Mouse (Mus musculus): ENCODE results near the gene Klc1. TPM values are rescaled to one million over a fixed set of nuclear protein-coding genes. Genes with fewer than 3 reads are reported as not detected.

Klc1 gene
- polyA plus RNA-seq, 1 experiment from 2014 or later = 117 TPM

DNA sequence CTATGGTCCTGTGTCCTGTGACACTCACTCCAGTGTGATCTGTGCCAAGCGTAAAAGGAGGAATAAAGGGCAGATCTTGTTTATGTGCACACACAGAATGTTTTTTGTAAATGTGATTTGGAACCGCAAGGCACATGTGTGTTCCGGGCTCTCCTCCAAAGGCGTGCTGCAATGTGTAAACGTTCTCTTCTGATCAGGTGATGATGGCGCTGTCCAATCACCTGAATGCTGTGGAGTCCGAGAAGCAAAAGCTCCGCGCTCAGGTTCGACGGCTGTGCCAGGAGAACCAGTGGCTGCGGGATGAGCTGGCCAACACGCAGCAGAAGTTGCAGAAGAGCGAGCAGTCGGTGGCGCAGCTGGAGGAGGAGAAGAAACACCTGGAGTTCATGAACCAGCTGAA lies 15.5 kb downstream of the Klc1 start:
- H3K27ac ChIP-seq (ENCODE audit: poor library complexity, severe bottlenecking) = no peak overlapping the region
- no peaks in the 10 kb centered on the region for H3K27me3 ChIP-seq (replicated peaks)
- H3K36me3 ChIP-seq = peaks cover 75% of the 10 kb centered on the region
- no peak overlapping the region for H3K4me3 ChIP-seq
- H3K4me2 ChIP-seq = no peak overlapping the region
- H3K9ac ChIP-seq = no peak overlapping the region
- WGBS = 88% methylated on average over 16 of the region's 16 CpGs
- ATAC-seq (ENCODE audit: insufficient number of reproducible peaks, low FRiP score) = no peak
- peaks cover under 1% of the 10 kb centered on the region; the same call in 1 of the 2 replicates for H3K9me3 ChIP-seq (replicated peaks)
- peaks cover 17% of the 10 kb centered on the region for H3K4me1 ChIP-seq (replicated peaks)

DNA sequence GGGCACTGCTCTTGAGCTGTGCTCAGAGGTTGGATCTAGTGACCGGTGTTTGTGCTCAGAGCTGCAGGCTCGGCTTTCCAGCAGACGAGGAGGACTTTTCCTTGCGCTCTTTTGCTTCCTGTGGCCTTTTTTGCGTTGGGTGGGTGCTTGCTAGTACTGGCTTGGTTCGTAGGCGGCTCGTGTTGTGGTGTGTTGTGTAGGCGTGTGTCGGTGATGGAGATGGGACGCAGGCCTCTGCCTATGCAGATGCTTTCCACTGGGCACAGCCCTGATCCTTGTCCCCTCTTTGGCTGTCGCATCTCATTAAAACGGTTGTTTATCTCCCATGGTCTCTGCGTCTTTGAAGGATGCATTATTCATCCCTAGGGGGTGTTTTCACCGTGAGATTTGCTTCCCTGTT lies 16.2 kb downstream of the Klc1 start:
- H3K27ac ChIP-seq (ENCODE audit: poor library complexity, severe bottlenecking) = no peak overlapping the region
- 79% methylated on average over 15 of the region's 15 CpGs for WGBS
- ATAC-seq (ENCODE audit: insufficient number of reproducible peaks, low FRiP score) = no peak
- peaks cover 10% of the 10 kb centered on the region for H3K4me1 ChIP-seq (replicated peaks)
- no peaks in the 10 kb centered on the region for H3K27me3 ChIP-seq (replicated peaks)
- H3K36me3 ChIP-seq = peaks cover 82% of the 10 kb centered on the region
- H3K9me3 ChIP-seq (replicated peaks) = peaks cover 6% of the 10 kb centered on the region; the same call in 1 of the 2 replicates
- H3K4me2 ChIP-seq = no peak overlapping the region
- no peak overlapping the region for H3K4me3 ChIP-seq
- H3K9ac ChIP-seq = no peak overlapping the region

DNA sequence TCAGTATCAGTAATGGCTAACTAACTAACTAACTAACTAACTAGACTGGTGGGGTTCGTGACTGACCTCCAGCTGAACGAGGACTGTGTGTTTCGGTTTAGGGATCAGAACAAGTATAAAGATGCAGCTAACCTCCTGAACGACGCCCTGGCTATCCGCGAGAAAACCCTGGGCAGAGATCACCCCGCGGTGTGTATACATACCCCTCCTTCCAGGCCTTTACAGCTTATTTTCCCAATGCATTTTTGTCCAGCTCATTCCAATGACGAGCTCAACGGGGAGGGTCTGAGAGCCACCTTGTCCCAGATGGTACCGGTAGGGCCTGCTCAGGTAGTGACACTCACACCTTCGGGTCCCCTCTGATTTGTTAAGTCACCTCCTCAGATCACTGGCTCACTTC lies 19.3 kb downstream of the Klc1 start:
- 95% methylated on average over 13 of the region's 13 CpGs for WGBS
- Histone ChIP-seq H3K27me3 (replicated peaks) (no peaks in the 10 kb centered on the region), H3K9ac (no peak overlapping the region), H3K4me3 (no peak overlapping the region), H3K36me3 (peaks cover 96% of the 10 kb centered on the region), H3K4me1 (replicated peaks) (no peaks in the 10 kb centered on the region), H3K27ac (ENCODE audit: poor library complexity, severe bottlenecking) (no peak overlapping the region), H3K9me3 (replicated peaks) (peaks cover 6% of the 10 kb centered on the region; the same call in 1 of the 2 replicates), H3K4me2 (no peak overlapping the region)
- ATAC-seq (ENCODE audit: insufficient number of reproducible peaks, low FRiP score) = no peak

DNA sequence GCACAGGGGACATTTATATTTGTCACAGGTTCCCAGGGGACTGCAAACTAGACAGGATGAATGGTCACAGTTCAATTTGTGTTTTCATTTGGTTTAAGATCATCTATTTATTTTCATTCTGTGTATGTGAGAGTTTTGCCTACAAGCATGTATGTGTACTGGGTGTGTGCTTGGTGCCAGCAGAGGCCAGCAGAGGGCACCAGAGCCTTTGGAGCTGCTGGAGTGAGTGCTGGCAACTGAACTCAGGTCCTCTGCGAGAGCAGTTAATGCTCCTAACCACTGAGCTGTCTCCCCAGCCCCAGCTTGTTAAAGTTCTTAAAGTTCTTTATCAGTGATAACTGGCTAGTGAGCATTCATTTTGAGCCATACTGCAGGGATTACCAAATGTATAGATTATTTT lies 20.9 kb downstream of the Klc1 start:
- Histone ChIP-seq H3K4me2 (no peak overlapping the region), H3K4me1 (replicated peaks) (no peaks in the 10 kb centered on the region), H3K27me3 (replicated peaks) (no peaks in the 10 kb centered on the region), H3K9ac (no peak overlapping the region), H3K9me3 (replicated peaks) (peaks cover 6% of the 10 kb centered on the region; the same call in 1 of the 2 replicates), H3K4me3 (no peak overlapping the region), H3K36me3 (peaks cover 96% of the 10 kb centered on the region), H3K27ac (ENCODE audit: poor library complexity, severe bottlenecking) (no peak overlapping the region)
- no peak for ATAC-seq (ENCODE audit: insufficient number of reproducible peaks, low FRiP score)
- 97% methylated on average over 1 of the region's 1 CpGs for WGBS

DNA sequence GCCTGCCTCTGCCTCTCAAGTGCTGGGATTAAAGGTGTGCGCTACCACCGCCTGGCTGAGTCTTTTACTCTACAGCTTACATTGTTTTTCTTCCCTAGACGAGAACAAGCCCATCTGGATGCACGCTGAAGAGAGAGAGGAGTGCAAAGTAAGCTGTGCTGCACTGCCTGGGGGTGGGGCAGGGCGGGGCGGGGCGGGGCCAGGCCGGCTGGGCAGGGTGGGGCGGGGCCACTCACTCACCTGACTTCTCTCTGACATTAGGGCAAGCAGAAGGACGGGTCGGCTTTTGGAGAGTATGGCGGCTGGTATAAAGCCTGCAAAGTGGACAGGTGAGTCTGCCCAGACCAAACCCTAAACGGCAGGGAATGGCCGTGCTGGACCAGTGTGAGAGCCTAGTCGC lies 26.5 kb downstream of the Klc1 start:
- WGBS = 70% methylated on average over 15 of the region's 15 CpGs
- Histone ChIP-seq H3K4me1 (replicated peaks) (no peaks in the 10 kb centered on the region; the same call in 1 of the 2 replicates), H3K27me3 (replicated peaks) (no peaks in the 10 kb centered on the region), H3K9me3 (replicated peaks) (no peaks in the 10 kb centered on the region), H3K9ac (no peak overlapping the region), H3K36me3 (peaks cover 97% of the 10 kb centered on the region), H3K4me3 (no peak overlapping the region), H3K4me2 (no peak overlapping the region), H3K27ac (ENCODE audit: poor library complexity, severe bottlenecking) (no peak overlapping the region)
- ATAC-seq (ENCODE audit: insufficient number of reproducible peaks, low FRiP score) = no peak

DNA sequence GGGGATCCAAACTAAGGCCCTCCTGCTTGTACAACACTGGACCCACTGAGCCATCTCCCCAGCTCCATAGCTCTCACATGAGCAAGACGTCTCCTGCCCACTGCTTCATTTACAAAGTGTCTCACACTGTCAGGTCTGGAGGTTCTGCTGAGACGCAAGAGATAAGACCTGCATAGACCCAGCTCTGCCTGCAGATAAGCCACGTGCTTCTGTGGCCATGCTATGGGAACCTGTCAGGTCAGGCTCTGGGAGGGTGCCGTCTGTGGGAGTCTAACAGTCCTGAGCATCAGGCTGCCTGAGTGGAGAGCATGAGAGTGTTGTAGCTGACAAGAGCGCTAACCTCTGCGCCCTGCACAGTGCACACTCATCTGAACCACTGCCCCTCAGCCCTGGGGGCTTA lies 28.4 kb downstream of the Klc1 start:
- no peak overlapping the region for H3K9ac ChIP-seq
- 46% methylated on average over 6 of the region's 6 CpGs for WGBS
- no peak overlapping the region for H3K4me2 ChIP-seq
- H3K9me3 ChIP-seq (replicated peaks) = no peaks in the 10 kb centered on the region
- no peak overlapping the region for H3K4me3 ChIP-seq
- no peak overlapping the region for H3K27ac ChIP-seq (ENCODE audit: poor library complexity, severe bottlenecking)
- no peaks in the 10 kb centered on the region for H3K27me3 ChIP-seq (replicated peaks)
- H3K4me1 ChIP-seq (replicated peaks) = no peaks in the 10 kb centered on the region; the same call in 1 of the 2 replicates
- ATAC-seq (ENCODE audit: insufficient number of reproducible peaks, low FRiP score) = no peak; the same call in 1 of the 2 replicates
- H3K36me3 ChIP-seq = peaks cover 98% of the 10 kb centered on the region

DNA sequence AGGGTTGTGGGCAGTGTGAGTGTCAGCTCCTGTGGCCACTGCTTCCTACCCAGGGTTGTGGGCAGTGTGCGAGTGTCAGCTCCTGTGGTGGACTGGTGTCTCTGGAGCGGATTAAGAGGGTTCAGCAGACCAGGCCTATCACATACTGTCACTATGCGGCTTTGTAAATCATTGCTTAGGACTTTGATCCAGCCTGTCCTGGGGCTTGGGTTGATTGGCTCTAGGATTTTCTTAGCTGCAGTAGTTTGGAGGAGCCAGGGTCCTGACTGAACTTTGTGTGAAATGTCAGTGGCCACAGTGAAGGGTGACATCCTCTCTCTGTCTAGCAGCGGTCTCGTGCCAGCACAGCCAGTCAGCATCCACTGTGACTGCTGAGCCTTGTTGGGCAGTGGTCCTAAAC lies 31.4 kb downstream of the Klc1 start:
- Histone ChIP-seq H3K4me2 (no peak overlapping the region), H3K36me3 (peaks cover 97% of the 10 kb centered on the region), H3K9ac (no peak overlapping the region), H3K4me3 (no peak overlapping the region), H3K27me3 (replicated peaks) (no peaks in the 10 kb centered on the region), H3K9me3 (replicated peaks) (no peaks in the 10 kb centered on the region), H3K4me1 (replicated peaks) (no peaks in the 10 kb centered on the region; the same call in 1 of the 2 replicates), H3K27ac (ENCODE audit: poor library complexity, severe bottlenecking) (no peak overlapping the region)
- ATAC-seq (ENCODE audit: insufficient number of reproducible peaks, low FRiP score) = no peak
- 88% methylated on average over 5 of the region's 5 CpGs for WGBS

DNA sequence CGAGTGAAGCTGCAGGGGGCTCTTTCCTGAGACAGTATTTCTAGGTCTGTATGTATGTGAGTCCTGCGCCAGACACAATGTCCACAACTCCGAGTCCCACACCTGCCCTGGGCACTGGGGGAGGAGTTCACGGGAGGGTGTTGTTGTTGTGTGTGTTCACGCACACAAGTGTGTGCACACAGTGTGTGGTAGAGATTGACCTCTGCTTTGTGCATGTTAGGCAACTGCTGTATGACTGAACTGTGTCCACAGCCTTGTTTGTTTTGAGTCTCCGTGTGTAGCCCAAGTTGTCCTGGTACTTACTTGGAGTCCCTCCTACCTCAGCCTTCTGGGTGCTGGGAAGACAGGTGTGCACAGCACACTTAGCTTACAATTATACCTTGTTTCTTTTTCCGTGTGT lies 32.0 kb downstream of the Klc1 start:
- Histone ChIP-seq H3K4me1 (replicated peaks) (no peaks in the 10 kb centered on the region; the same call in 1 of the 2 replicates), H3K4me3 (no peak overlapping the region), H3K27ac (ENCODE audit: poor library complexity, severe bottlenecking) (no peak overlapping the region), H3K27me3 (replicated peaks) (no peaks in the 10 kb centered on the region), H3K9ac (no peak overlapping the region), H3K36me3 (peaks cover 97% of the 10 kb centered on the region), H3K4me2 (no peak overlapping the region), H3K9me3 (replicated peaks) (no peaks in the 10 kb centered on the region)
- ATAC-seq (ENCODE audit: insufficient number of reproducible peaks, low FRiP score) = no peak
- WGBS = 88% methylated on average over 7 of the region's 7 CpGs

DNA sequence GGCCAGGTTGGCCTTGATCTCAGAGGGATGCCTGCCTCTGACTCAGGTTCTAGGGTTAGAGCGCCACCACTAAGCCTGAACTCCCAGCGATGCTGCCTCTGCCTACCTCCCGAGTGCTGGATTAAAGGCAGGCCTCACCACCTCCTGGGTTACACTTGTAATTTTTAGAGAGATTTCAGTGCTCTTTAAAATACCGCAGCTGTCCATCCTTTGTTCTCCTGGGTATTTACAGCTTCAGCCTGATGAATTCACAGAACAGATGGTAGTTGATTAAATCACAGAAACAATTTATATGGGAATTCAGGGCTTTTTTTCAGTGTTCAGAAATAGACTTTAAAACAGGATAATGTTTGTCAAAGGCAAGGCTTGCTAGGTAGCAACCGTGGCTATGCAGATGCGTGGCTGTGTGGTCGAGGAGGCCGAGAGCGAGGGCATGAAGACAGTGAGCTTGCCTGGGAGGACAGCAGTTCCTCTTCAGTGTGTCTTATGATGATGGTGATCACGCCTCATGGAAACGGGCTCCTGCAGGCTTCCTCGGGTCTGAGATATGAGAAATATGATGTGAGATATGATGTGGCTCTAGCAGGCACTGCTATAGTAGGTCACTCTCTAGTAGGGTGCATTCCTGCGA lies 32.9 kb downstream of the Klc1 start:
- Histone ChIP-seq H3K36me3 (peaks cover 97% of the 10 kb centered on the region), H3K4me3 (no peak overlapping the region), H3K4me1 (replicated peaks) (no peaks in the 10 kb centered on the region; the same call in 1 of the 2 replicates), H3K9me3 (replicated peaks) (no peaks in the 10 kb centered on the region), H3K27me3 (replicated peaks) (no peaks in the 10 kb centered on the region), H3K27ac (ENCODE audit: poor library complexity, severe bottlenecking) (no peak overlapping the region), H3K4me2 (no peak overlapping the region), H3K9ac (no peak overlapping the region)
- WGBS = 90% methylated on average over 13 of the region's 13 CpGs
- no peak for ATAC-seq (ENCODE audit: insufficient number of reproducible peaks, low FRiP score)

DNA sequence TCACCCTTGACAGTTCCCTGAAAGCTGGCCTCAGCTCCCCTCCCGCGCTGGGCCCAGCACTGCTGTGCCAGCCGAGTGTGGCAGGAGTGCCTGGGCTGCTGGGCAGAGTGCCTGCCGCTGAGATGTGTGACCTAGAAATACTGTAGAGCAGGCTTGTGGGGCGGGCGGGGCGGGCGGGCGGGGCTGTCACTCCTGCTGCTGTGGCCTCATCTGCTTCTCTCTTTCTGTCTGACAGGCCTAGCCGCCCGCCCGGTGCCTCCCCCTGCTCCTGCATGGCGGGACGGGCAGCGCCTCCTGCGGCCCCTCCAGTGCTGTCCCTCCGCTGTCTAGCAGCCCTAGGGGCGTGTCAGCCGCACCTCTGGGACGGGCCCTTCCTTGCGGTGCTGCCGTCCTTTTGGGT lies 35.5 kb downstream of the Klc1 start:
- no peak overlapping the region for H3K4me2 ChIP-seq
- 68% methylated on average over 22 of the region's 22 CpGs for WGBS
- no peaks in the 10 kb centered on the region for H3K27me3 ChIP-seq (replicated peaks)
- ATAC-seq (ENCODE audit: insufficient number of reproducible peaks, low FRiP score) = no peak
- H3K4me1 ChIP-seq (replicated peaks) = no peaks in the 10 kb centered on the region
- H3K4me3 ChIP-seq = no peak overlapping the region
- H3K9me3 ChIP-seq (replicated peaks) = no peaks in the 10 kb centered on the region
- no peak overlapping the region for H3K9ac ChIP-seq
- peaks cover 96% of the 10 kb centered on the region for H3K36me3 ChIP-seq
- H3K27ac ChIP-seq (ENCODE audit: poor library complexity, severe bottlenecking) = no peak overlapping the region

DNA sequence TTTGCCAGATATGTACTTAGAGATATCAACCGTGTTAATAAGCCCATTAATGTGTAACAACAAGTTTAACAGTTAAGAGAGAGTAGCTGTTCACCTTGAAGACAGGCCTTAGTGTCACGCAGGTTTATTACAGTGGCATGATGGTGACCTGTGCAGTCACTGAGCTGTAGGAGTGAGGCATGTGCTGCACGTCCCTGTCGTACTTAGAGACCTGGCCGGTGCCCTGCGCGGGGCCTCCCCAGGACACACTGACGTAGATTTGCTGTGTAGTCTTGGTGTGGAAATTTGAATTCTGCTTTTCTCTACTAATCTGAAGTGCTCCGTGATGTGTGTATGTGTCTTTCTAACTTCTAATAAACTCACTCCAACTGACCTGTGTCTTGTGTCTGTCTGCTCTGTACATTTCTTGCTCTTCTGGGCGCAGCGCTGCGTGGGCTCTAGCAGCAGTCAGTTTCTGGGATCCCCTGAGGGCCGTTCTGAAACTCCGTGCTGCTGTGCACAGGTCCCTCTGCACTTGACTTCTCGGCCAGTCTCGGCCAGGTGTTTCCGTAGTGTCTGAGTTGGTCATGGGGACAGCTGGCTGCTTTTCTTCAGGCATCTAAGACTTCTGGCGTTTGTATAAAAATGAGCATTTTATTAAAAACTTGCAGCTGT lies 36.0 kb downstream of the Klc1 start:
- Histone ChIP-seq H3K27ac (ENCODE audit: poor library complexity, severe bottlenecking) (no peak overlapping the region), H3K9ac (no peak overlapping the region), H3K4me2 (no peak overlapping the region), H3K36me3 (peaks cover 95% of the 10 kb centered on the region), H3K4me3 (no peak overlapping the region), H3K27me3 (replicated peaks) (no peaks in the 10 kb centered on the region), H3K9me3 (replicated peaks) (no peaks in the 10 kb centered on the region), H3K4me1 (replicated peaks) (no peaks in the 10 kb centered on the region)
- ATAC-seq (ENCODE audit: insufficient number of reproducible peaks, low FRiP score) = no peak
- WGBS = 94% methylated on average over 18 of the region's 18 CpGs

All from heart, embryonic 12.5 days (tissue).